Mouse (Mus musculus) bone marrow, adult 2 months (tissue): Measurements from ENCODE around the gene Usp54.
"Not testable (repeated sequence)": the region's sequence is repeated elsewhere in the genome, so short reads cannot be mapped to it uniquely, and the experiment has no call there.

Experiments
- CTCF ChIP-seq: fragments of 200-500 bp; IDR thresholded peaks from 2 replicates; pipeline ENCODE4 v1.5.1; 2011; ENCODE audit warnings: low read length, control low read depth; ENCODE audit not compliant: control insufficient read depth, insufficient read depth
- POLR2A ChIP-seq: fragments of 200-500 bp; IDR thresholded peaks from 2 replicates; pipeline ENCODE4 v1.6.1; 2011; ENCODE audit warnings: low read depth, mild to moderate bottlenecking, control low read depth, low read length, borderline replicate concordance; ENCODE audit not compliant: control insufficient read depth

GRCm38 (mm10) chr14:20636968-20637367, 3.9 kb downstream of the Usp54 start:
- TF ChIP-seq CTCF, POLR2A: not testable (repeated sequence)
